Mouse (Mus musculus): ENCODE results near the gene Cmtr1.

Gene Cmtr1

GRCm38 (mm10) chr17:29736448-29737014 lies 76.1 kb downstream of the Cmtr1 start:
- DNase-seq (ENCODE audit: low spot score): no peak

GRCm38 (mm10) chr17:29737849-29738804 lies 77.7 kb downstream of the Cmtr1 start:
- peak; percentile 51 for DNase-seq (ENCODE audit: low spot score)

GRCm38 (mm10) chr17:29747466-29747865 lies 87.1 kb downstream of the Cmtr1 start:
- no peak for DNase-seq (ENCODE audit: low spot score)

DNA sequence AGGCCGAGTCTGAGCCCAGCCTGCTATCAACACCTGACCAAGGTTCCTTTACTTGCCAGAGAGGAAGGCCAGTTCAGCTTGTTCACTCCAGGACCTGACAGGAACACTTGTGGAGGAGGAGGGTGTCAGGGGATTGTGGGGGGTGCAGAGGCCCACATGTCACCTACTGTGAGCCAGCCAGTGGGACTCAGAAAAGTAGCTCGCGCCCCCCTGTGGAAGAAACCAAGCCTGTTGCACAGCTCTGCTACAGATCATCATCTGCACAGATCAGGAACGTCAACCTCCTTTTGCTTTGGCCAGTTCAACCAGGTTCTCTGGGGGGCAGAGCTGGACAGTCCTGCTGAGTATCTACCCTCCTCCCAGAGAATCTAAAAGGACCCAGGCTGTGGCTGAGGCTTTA lies 94.1 kb downstream of the Cmtr1 start:
- DNase-seq (ENCODE audit: low spot score): no peak
